Mouse (Mus musculus) liver, postnatal 0 days (tissue): ENCODE measurements around the gene Pgam1. TPM values are rescaled to one million over a fixed set of nuclear protein-coding genes. Genes with fewer than 3 reads are reported as not detected.

Experiments
- ATAC-seq: fragments of 200-750 bp; cut with Nextera tagmentation; 2 replicates; pipeline ENCODE4 v1.8.0; 2017; ENCODE audit warnings: mild to moderate bottlenecking, moderate library complexity
- DNase-seq: peaks from one replicate; pipeline ENCODE4 v3.0.0-alpha.2; 2016
- H3K27ac ChIP-seq: fragments of 300-500 bp; sonication (generic); 2 replicates; pipeline ENCODE4 v1.5.1; 2014; ENCODE audit warnings: antibody characterized with exemption, moderate library complexity, mild to moderate bottlenecking, low read depth
- H3K27me3 ChIP-seq: fragments of 300-500 bp; sonication (generic); 2 replicates; pipeline ENCODE4 v1.6.1; 2014; ENCODE audit warnings: low read length, control low read depth, mixed read lengths; ENCODE audit not compliant: insufficient read depth
- H3K36me3 ChIP-seq: fragments of 300-500 bp; sonication (generic); replicated peaks from 2 replicates; pipeline ENCODE4 v1.6.1; 2014; ENCODE audit warnings: mild to moderate bottlenecking, control low read depth, low read length, moderate library complexity, mixed read lengths; ENCODE audit not compliant: insufficient read depth
- H3K4me1 ChIP-seq: fragments of 300-500 bp; sonication (generic); 2 replicates; pipeline ENCODE4 v1.6.1; 2014; ENCODE audit warnings: antibody characterized with exemption, mild to moderate bottlenecking, control low read depth; ENCODE audit not compliant: insufficient read depth
- H3K4me2 ChIP-seq: fragments of 300-500 bp; sonication (generic); 2 replicates; pipeline ENCODE4 v1.6.1; 2014; ENCODE audit warnings: low read depth, mild to moderate bottlenecking, low read length, moderate library complexity, mixed read lengths
- H3K4me3 ChIP-seq: fragments of 300-500 bp; sonication (generic); 2 replicates; pipeline ENCODE4 v1.5.1; 2014; ENCODE audit warnings: low read depth, low read length
- H3K9ac ChIP-seq: fragments of 300-500 bp; sonication (generic); replicated peaks from 2 replicates; pipeline ENCODE4 v1.6.1; 2014; ENCODE audit warnings: mild to moderate bottlenecking, moderate library complexity
- H3K9me3 ChIP-seq: fragments of 300-500 bp; sonication (generic); 2 replicates; pipeline ENCODE4 v1.6.1; 2016; ENCODE audit warnings: mild to moderate bottlenecking, control low read depth, low read length, mixed read lengths
- CTCF ChIP-seq: sonication (generic); IDR thresholded peaks from 2 replicates; pipeline ENCODE4 v1.5.1; 2016; ENCODE audit warnings: antibody characterized with exemption, low read depth
- EP300 ChIP-seq: IDR thresholded peaks from 2 replicates; pipeline ENCODE4 v1.6.1; 2016; ENCODE audit warnings: antibody characterized with exemption, low read depth, mild to moderate bottlenecking
- WGBS: fragments of 180-500 bp; shearing (Covaris S2); extraction: QIAGEN DNeasy Blood & Tissue Kit; methylation state at CpG from one replicate; pipeline ENCODE4 v1.1.7; 2014; ENCODE audit not compliant: insufficient replicate concordance; 5-methylcytosine and 5-hydroxymethylcytosine counted together
- polyA plus RNA-seq: library from polyadenylated mRNA; unstranded; fragments of >200 nt; fragmentation: Nextera tagmentation; extraction: Ambion mirVana; gene quantifications from 2 replicates; pipeline ENCODE4 v1.2.1, GENCODE M21; 2015

Gene Pgam1
- polyA plus RNA-seq, 1 experiment from 2014 or later = 183 TPM

- Histone ChIP-seq H3K9ac (no peak overlapping the region), H3K9me3 (no peaks in the 10 kb centered on the region), H3K4me1 (no peaks in the 10 kb centered on the region), H3K27me3 (no peaks in the 10 kb centered on the region), H3K4me3 (no peak overlapping the region), H3K27ac (no peak overlapping the region), H3K36me3 (peaks cover 47% of the 10 kb centered on the region), H3K4me2 (no peak overlapping the region)
- ATAC-seq (no peak), DNase-seq (no peak)
- TF ChIP-seq CTCF (no peak), EP300 (no peak)
- WGBS = 88% methylated on average over 4 of the region's 4 CpGs
Observed at GRCm38 (mm10) chr19:41881842-41882241, 29.9 kb upstream of the Pgam1 start.

DNA sequence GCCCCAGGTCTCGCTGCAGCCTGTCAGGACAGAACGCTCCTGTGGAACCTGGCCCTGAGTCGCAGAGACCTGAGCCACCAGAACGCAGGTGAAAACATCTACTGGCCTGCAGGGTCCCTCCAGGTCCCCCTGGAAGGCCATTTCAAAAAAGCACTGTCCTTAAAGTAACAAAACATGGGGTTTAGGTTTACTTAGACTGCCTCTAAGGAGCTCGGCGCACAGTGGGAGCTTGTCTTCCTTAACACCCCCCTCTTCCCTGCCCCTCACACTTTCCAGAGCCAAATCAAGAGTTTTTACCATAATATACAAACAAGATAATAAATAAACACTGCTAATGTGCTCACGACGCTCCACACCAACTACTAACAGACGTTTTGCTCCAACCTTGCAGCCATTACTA, 27.8 kb upstream of the Pgam1 start:
- Histone ChIP-seq H3K4me2 (no peak overlapping the region), H3K9me3 (no peaks in the 10 kb centered on the region), H3K36me3 (peaks cover 48% of the 10 kb centered on the region), H3K4me1 (no peaks in the 10 kb centered on the region), H3K9ac (no peak overlapping the region), H3K27ac (no peak overlapping the region), H3K4me3 (no peak overlapping the region), H3K27me3 (no peaks in the 10 kb centered on the region)
- DNase-seq (no peak), ATAC-seq (no peak)
- 94% methylated on average over 9 of the region's 9 CpGs for WGBS
- no peak for TF ChIP-seq EP300
- TF ChIP-seq CTCF = no peak

DNA sequence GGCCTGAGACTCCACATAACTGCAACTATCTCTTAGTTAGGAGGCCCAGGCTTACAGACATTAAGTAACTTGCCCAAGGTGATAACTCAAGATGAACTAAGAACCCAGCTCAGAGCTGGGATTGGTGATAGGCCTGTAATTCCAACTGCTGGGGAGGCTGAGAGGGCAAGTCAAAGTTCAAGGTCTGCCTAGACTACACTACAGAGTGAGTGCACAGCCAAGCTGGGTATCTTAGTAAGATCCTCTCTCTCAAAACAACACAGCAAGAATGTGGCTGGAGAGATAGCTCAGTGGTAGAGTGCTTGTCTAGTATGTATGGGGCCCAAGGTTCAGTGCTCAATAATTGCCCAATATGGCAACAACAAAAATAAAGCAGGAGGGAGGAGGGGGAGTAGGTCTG, 23.5 kb upstream of the Pgam1 start:
- TF ChIP-seq EP300 (no peak), CTCF (no peak)
- no peak overlapping the region for H3K9ac ChIP-seq
- H3K36me3 ChIP-seq = peaks cover 44% of the 10 kb centered on the region
- H3K9me3 ChIP-seq = no peaks in the 10 kb centered on the region
- DNase-seq = no peak
- ATAC-seq = no peak
- H3K27me3 ChIP-seq = no peaks in the 10 kb centered on the region
- no peak overlapping the region for H3K27ac ChIP-seq
- no peaks in the 10 kb centered on the region for H3K4me1 ChIP-seq
- H3K4me2 ChIP-seq = no peak overlapping the region
- no peak overlapping the region for H3K4me3 ChIP-seq

DNA sequence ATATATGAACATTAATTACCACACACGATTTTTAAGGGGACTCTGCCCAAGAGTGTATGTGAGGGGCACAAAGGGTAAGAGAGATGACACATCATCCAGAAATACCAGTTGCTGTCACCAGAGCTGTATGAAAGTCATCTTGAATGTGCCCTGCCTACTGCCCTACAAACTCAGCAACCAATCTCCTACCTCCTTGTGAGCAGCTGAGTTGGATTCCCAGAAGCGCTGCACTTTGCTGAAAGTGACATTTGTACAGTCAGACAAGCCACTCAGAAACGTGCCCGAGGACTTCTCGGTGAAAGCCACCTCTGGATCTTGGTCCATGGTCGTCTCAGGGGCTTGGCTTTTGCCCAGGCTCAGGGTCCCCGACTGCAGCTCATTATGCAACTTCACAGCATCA, 16.8 kb upstream of the Pgam1 start:
- ATAC-seq (peak; percentile 12; the same call in 1 of the 2 replicates), DNase-seq (no peak)
- Histone ChIP-seq H3K9ac (peak overlapping the region; percentile 65), H3K27me3 (no peaks in the 10 kb centered on the region), H3K4me3 (peak overlapping the region; percentile 73), H3K9me3 (no peaks in the 10 kb centered on the region), H3K36me3 (peaks cover 8% of the 10 kb centered on the region; the same call in 1 of the 2 replicates), H3K4me2 (peak overlapping the region; percentile 89), H3K27ac (no peak overlapping the region), H3K4me1 (peaks cover 13% of the 10 kb centered on the region)
- 26% methylated on average over 7 of the region's 7 CpGs for WGBS
- no peak for TF ChIP-seq EP300
- TF ChIP-seq CTCF = no peak

- H3K9ac ChIP-seq = peak within 1 kb of the TSS; percentile 65
- peak; percentile 93 for ATAC-seq
- WGBS = under 1% methylated on average over 46 of the region's 46 CpGs
- H3K27ac ChIP-seq = peak within 1 kb of the TSS; percentile 62
- peak within 1 kb of the TSS; percentile 73 for H3K4me3 ChIP-seq
- peak; percentile 82 for DNase-seq
- peaks cover 18% of the 10 kb centered on the region for H3K4me1 ChIP-seq
- no peaks in the 10 kb centered on the region for H3K9me3 ChIP-seq
- H3K4me2 ChIP-seq = peak within 1 kb of the TSS; percentile 89
- 0 out of 2 replicates have a peak, but pooled peaks cover 3% of the 10 kb centered on the region for H3K36me3 ChIP-seq
- H3K27me3 ChIP-seq = no peaks in the 10 kb centered on the region
- no peak for TF ChIP-seq CTCF
Observed at GRCm38 (mm10) chr19:41895460-41896318, 16.0 kb upstream of the Pgam1 start, which contains the start of gene Rrp12. Gene Rrp12, minus strand, starts transcription at chr19:41896173.

- DNase-seq (no peak), ATAC-seq (peak; percentile 10)
- 18% methylated on average over 18 of the region's 18 CpGs for WGBS
- TF ChIP-seq EP300 (0 out of 2 replicates have a peak, but pooled peaks have one; percentile 34), CTCF (no peak)
- peak overlapping the region; percentile 54 for H3K9ac ChIP-seq
- peak overlapping the region; percentile 73 for H3K4me3 ChIP-seq
- H3K27ac ChIP-seq = no peak overlapping the region
- H3K9me3 ChIP-seq = no peaks in the 10 kb centered on the region
- no peaks in the 10 kb centered on the region for H3K27me3 ChIP-seq
- 0 out of 2 replicates have a peak, but pooled peaks cover 3% of the 10 kb centered on the region for H3K36me3 ChIP-seq
- H3K4me1 ChIP-seq = peaks cover 18% of the 10 kb centered on the region
- H3K4me2 ChIP-seq = peak overlapping the region; percentile 89
Observed at GRCm38 (mm10) chr19:41896319-41896711, 15.4 kb upstream of the Pgam1 start.
